Mouse (Mus musculus) forebrain, postnatal 0 days (tissue): ENCODE measurements at regions not wholly inside any gene's neighbourhood (a gene's known extent, or its start where the extent isn't known, plus 50 kb on each side); places are given as distances from the start of the nearest gene placed in this dataset.

ENCODE experiments used
- ATAC-seq: fragments of 200-750 bp; cut with Nextera tagmentation; 2 replicates; pipeline ENCODE4 v1.8.0; 2017; ENCODE audit warnings: mild to moderate bottlenecking, moderate library complexity
- DNase-seq: peaks from one replicate; pipeline ENCODE4 v3.0.0-alpha.2; 2015
- H3K27ac ChIP-seq: fragments of 300-500 bp; sonication (generic); 2 replicates; pipeline ENCODE4 v1.5.1; 2014; ENCODE audit warnings: low read depth, mild to moderate bottlenecking, antibody characterized with exemption, low read length, moderate library complexity, mixed read lengths
- H3K27me3 ChIP-seq: fragments of 300-500 bp; sonication (generic); 2 replicates; pipeline ENCODE4 v1.6.1; 2014; ENCODE audit warnings: mild to moderate bottlenecking, low read length, mixed read lengths; ENCODE audit not compliant: insufficient read depth
- H3K36me3 ChIP-seq: fragments of 300-500 bp; sonication (generic); 2 replicates; pipeline ENCODE4 v1.6.1; 2014; ENCODE audit warnings: mild to moderate bottlenecking, moderate library complexity; ENCODE audit not compliant: insufficient read depth
- H3K4me1 ChIP-seq: fragments of 300-500 bp; sonication (generic); 2 replicates; pipeline ENCODE4 v1.6.1; 2014; ENCODE audit warnings: antibody characterized with exemption; ENCODE audit not compliant: insufficient read depth
- H3K4me2 ChIP-seq: fragments of 300-500 bp; sonication (generic); 2 replicates; pipeline ENCODE4 v1.6.1; 2014; ENCODE audit warnings: low read depth, mild to moderate bottlenecking, moderate library complexity
- H3K4me3 ChIP-seq: fragments of 300-500 bp; sonication (generic); 2 replicates; pipeline ENCODE4 v1.5.1; 2014; ENCODE audit warnings: low read depth, low read length, mixed read lengths
- H3K9ac ChIP-seq: fragments of 300-500 bp; sonication (generic); 2 replicates; pipeline ENCODE4 v1.6.1; 2014; ENCODE audit warnings: mild to moderate bottlenecking
- H3K9me3 ChIP-seq: fragments of 300-500 bp; sonication (generic); 2 replicates; pipeline ENCODE4 v1.6.1; 2016; ENCODE audit warnings: low read length
- CTCF ChIP-seq: sonication (generic); IDR thresholded peaks from 2 replicates; pipeline ENCODE4 v1.5.1; 2016; ENCODE audit warnings: antibody characterized with exemption, control low read depth, low read depth
- WGBS: fragments of 180-500 bp; shearing (Covaris S2); extraction: QIAGEN DNeasy Blood & Tissue Kit; methylation state at CpG from one replicate; pipeline ENCODE4 v1.1.7; 2014; 5-methylcytosine and 5-hydroxymethylcytosine counted together

- Histone ChIP-seq H3K9me3 (no peaks in the 10 kb centered on the region), H3K4me2 (no peak overlapping the region), H3K4me3 (no peak overlapping the region), H3K4me1 (no peaks in the 10 kb centered on the region), H3K9ac (no peak overlapping the region), H3K27ac (no peak overlapping the region), H3K36me3 (no peaks in the 10 kb centered on the region), H3K27me3 (no peaks in the 10 kb centered on the region)
- ATAC-seq (no peak), DNase-seq (no peak)
- TF ChIP-seq CTCF = no peak
- 93% methylated on average over 3 of the region's 3 CpGs for WGBS
Observed at GRCm38 (mm10) chr3:107819622-107820021, 57.4 kb upstream of the Eps8l3 start.

DNA sequence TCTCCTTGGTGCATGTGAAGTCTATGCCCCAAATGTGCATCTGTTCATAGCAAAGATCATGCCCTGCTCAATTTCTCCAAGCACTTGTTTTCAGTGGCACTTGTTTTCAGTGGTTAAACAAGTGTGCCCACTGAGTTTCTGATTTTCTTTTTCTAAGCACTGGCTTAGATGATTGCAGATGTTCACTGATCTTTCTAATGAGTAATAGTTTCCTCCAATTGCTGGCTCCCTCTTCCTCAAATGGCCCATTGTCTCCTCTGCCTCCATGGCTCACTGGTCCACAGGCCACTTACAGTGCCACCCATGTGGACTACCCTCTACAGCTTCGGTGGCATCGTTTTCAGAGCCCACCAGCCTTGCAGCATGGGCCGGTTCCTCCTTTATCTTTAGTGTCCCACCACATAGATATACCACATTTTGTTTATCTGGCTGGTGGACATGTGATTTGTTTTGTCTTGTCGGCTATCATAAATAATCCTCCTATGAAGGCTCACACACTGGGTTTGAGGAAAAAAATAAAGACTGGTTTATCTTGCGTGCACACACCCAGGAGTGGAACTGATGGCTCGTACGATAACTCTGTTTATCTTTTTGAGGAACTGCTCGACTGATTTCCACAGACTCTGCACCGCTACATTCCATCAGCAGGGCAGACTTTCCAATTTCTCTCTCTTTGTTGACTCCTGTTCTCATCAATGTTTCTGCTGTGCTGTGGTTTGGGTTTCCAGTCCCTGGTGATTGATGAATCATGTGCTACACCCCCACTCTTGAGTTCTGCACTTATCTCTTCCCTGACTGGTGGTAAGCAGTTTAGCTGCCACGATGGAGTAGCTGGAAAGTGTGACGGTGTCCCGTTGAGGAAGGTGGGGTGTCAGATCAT is 58.2 kb upstream of the Eps8l3 start:
- Histone ChIP-seq H3K4me2 (no peak overlapping the region), H3K36me3 (no peaks in the 10 kb centered on the region), H3K27me3 (no peaks in the 10 kb centered on the region), H3K4me3 (no peak overlapping the region), H3K4me1 (no peaks in the 10 kb centered on the region), H3K9ac (no peak overlapping the region), H3K9me3 (no peaks in the 10 kb centered on the region), H3K27ac (no peak overlapping the region)
- ATAC-seq = no peak
- no peak for DNase-seq
- TF ChIP-seq CTCF = no peak
- WGBS = 84% methylated on average over 12 of the region's 12 CpGs

DNA sequence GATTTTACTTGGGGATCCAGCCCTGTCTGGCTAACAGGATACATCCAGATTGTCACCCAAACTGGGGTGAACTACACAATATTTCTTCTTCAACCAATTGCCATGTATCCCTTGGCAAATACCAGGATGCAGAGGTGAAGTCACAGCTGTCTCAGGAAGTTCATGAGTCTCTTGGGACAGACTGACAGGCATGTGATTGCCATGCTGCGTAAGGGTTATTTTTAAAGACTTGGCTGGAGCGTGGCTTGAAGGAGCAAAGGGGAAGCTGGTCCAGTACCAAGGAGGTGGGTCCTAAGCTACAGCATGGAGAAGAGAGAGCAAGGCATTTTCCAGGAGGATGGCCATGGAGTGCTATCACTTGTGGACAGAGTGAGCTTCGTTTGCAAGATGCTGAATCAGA is 55.8 kb upstream of the Csf1 start:
- H3K4me2 ChIP-seq = no peak overlapping the region
- no peak for DNase-seq
- H3K36me3 ChIP-seq = no peaks in the 10 kb centered on the region
- WGBS = 90% methylated on average over 3 of the region's 3 CpGs
- H3K9ac ChIP-seq = no peak overlapping the region
- TF ChIP-seq CTCF = no peak
- H3K27ac ChIP-seq = no peak overlapping the region
- no peaks in the 10 kb centered on the region for H3K4me1 ChIP-seq
- no peak overlapping the region for H3K4me3 ChIP-seq
- no peaks in the 10 kb centered on the region for H3K9me3 ChIP-seq
- no peak for ATAC-seq
- H3K27me3 ChIP-seq = no peaks in the 10 kb centered on the region

GRCm38 (mm10) chr3:107814280-107814679 is 54.0 kb upstream of the Csf1 start:
- WGBS = 76% methylated on average over 5 of the region's 5 CpGs
- TF ChIP-seq CTCF = no peak
- no peak for ATAC-seq

DNA sequence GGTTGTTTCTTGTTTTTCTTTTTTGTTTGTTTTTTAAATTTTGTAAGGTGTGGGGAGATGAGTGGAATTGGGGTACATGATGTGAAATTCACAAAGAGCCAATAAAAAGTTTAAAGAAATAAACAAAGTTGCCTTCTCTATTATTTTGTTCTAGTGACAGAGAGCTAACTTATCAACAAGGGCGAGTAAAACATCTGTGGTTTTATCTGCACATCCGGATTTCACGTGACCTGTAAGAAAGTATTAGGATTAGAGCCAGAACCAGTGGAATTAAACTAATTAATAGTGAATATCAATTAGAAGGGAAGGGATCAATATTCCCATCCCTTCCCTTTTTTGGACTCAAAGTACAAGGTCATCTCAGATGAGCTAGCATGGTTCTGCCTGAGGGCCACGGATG is 52.6 kb upstream of the Csf1 start:
- Histone ChIP-seq H3K4me3 (no peak overlapping the region), H3K4me1 (peaks cover 6% of the 10 kb centered on the region; the same call in 1 of the 2 replicates), H3K4me2 (no peak overlapping the region), H3K27ac (no peak overlapping the region), H3K27me3 (no peaks in the 10 kb centered on the region), H3K9ac (no peak overlapping the region), H3K36me3 (no peaks in the 10 kb centered on the region), H3K9me3 (no peaks in the 10 kb centered on the region)
- DNase-seq = no peak
- no peak for TF ChIP-seq CTCF
- 74% methylated on average over 4 of the region's 4 CpGs for WGBS
- ATAC-seq = no peak

More at GRCm38 (mm10) chr3:107814280-107814679, 54.0 kb upstream of the Csf1 start:
- DNase-seq = no peak
- Histone ChIP-seq H3K4me2 (no peak overlapping the region), H3K36me3 (no peaks in the 10 kb centered on the region), H3K4me1 (no peaks in the 10 kb centered on the region), H3K4me3 (no peak overlapping the region), H3K9ac (no peak overlapping the region), H3K27me3 (no peaks in the 10 kb centered on the region), H3K27ac (no peak overlapping the region), H3K9me3 (no peaks in the 10 kb centered on the region)

DNA sequence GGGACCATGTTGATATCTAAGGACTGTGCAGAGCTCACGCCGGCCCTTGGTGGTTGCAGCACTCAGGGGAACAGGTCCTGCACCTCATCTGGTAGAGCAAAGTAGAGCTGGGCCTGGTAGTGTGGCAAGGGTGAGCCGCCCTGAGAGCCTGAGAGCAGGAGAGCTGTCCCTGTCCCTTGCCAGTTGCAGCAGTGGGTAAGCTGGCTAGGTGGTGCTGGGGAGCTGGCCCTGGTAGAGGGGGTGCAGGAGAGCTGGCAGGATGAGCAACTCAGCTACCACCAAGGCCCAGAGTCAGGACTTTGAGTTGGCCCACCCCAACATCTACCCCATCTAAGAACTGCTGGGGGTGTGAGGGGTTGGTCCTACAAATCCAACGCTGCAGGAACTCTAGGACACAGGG is 52.1 kb upstream of the Csf1 start:
- no peak for DNase-seq
- Histone ChIP-seq H3K4me2 (no peak overlapping the region), H3K4me1 (peaks cover 11% of the 10 kb centered on the region; the same call in 1 of the 2 replicates), H3K27ac (no peak overlapping the region), H3K9ac (no peak overlapping the region), H3K9me3 (no peaks in the 10 kb centered on the region), H3K36me3 (no peaks in the 10 kb centered on the region), H3K4me3 (no peak overlapping the region), H3K27me3 (no peaks in the 10 kb centered on the region)
- no peak for TF ChIP-seq CTCF
- whole genome bisulfite sequencing = 92% methylated on average over 4 of the region's 4 CpGs
- ATAC-seq = no peak

- ATAC-seq (no peak), DNase-seq (no peak)
- no peak overlapping the region for H3K4me3 ChIP-seq
- peaks cover 15% of the 10 kb centered on the region; the same call in 1 of the 2 replicates for H3K4me1 ChIP-seq
- 76% methylated on average over 9 of the region's 9 CpGs for WGBS
- H3K27ac ChIP-seq = no peak overlapping the region
- no peak for TF ChIP-seq CTCF
- no peaks in the 10 kb centered on the region for H3K36me3 ChIP-seq
- no peak overlapping the region for H3K9ac ChIP-seq
- no peaks in the 10 kb centered on the region for H3K9me3 ChIP-seq
- H3K4me2 ChIP-seq = no peak overlapping the region
- no peaks in the 10 kb centered on the region for H3K27me3 ChIP-seq
Observed at GRCm38 (mm10) chr3:107810452-107811050, 50.3 kb upstream of the Csf1 start.
